Mouse (Mus musculus): ENCODE data around the gene Slc17a1. TPM values are rescaled to one million over a fixed set of nuclear protein-coding genes. Genes with fewer than 3 reads are reported as not detected.

Slc17a1 gene
- total RNA-seq (2014; rRNA removed) (0.15 TPM in 1 of 2 replicates, not detected in the other), polyA plus RNA-seq (2015; fragmentation: Nextera tagmentation; extraction: Ambion mirVana) (not detected in 2 replicates)

GRCm38 (mm10) chr13:23867405-23867804 lies at the start of gene Slc17a1:
Gene Slc17a1, plus strand, starts transcription at chr13:23867750.
- no peak for TF ChIP-seq CTCF (IDR thresholded peaks at IDR 0.05; ENCODE audit: low read depth)
- H3K27ac ChIP-seq (ENCODE audit: low read depth, low read length) = no peak within 1 kb of the TSS
- 76% methylated on average over 7 of the region's 7 CpGs for WGBS
- ATAC-seq (no peak), DNase-seq (no peak)
- H3K9ac ChIP-seq = no peak within 1 kb of the TSS
- H3K4me3 ChIP-seq (ENCODE audit: low read depth, low read length) = no peak within 1 kb of the TSS
- no peaks in the 10 kb centered on the region for H3K4me1 ChIP-seq (ENCODE audit: insufficient read depth)
- H3K4me2 ChIP-seq (ENCODE audit: low read depth) = no peak within 1 kb of the TSS
- no peaks in the 10 kb centered on the region for H3K27me3 ChIP-seq (ENCODE audit: insufficient read depth, low read length)
- H3K36me3 ChIP-seq (ENCODE audit: insufficient read depth) = no peaks in the 10 kb centered on the region
- no peaks in the 10 kb centered on the region for H3K9me3 ChIP-seq (ENCODE audit: low read length)

GRCm38 (mm10) chr13:23820179-23820940 lies 47.2 kb upstream of the Slc17a1 start:
- no peaks in the 10 kb centered on the region for H3K9me3 ChIP-seq (ENCODE audit: low read length)
- H3K27ac ChIP-seq (ENCODE audit: low read depth, low read length) = no peak overlapping the region
- H3K4me1 ChIP-seq (ENCODE audit: insufficient read depth) = no peaks in the 10 kb centered on the region
- no peak for TF ChIP-seq CTCF (IDR thresholded peaks at IDR 0.05; ENCODE audit: low read depth)
- no peak for ATAC-seq
- no peak overlapping the region for H3K4me3 ChIP-seq (ENCODE audit: low read depth, low read length)
- H3K9ac ChIP-seq = no peak overlapping the region
- no peak for DNase-seq
- WGBS = 70% methylated on average over 4 of the region's 4 CpGs
- H3K36me3 ChIP-seq (ENCODE audit: insufficient read depth) = no peaks in the 10 kb centered on the region
- H3K4me2 ChIP-seq (ENCODE audit: low read depth) = no peak overlapping the region
- H3K27me3 ChIP-seq (ENCODE audit: insufficient read depth, low read length) = no peaks in the 10 kb centered on the region

GRCm38 (mm10) chr13:23822213-23822612 lies 45.3 kb upstream of the Slc17a1 start:
- no peak overlapping the region for H3K27ac ChIP-seq (ENCODE audit: low read depth, low read length)
- no peaks in the 10 kb centered on the region for H3K4me1 ChIP-seq (ENCODE audit: insufficient read depth)
- H3K4me2 ChIP-seq (ENCODE audit: low read depth) = no peak overlapping the region
- H3K9ac ChIP-seq = no peak overlapping the region
- no peaks in the 10 kb centered on the region for H3K27me3 ChIP-seq (ENCODE audit: insufficient read depth, low read length)
- no peaks in the 10 kb centered on the region for H3K36me3 ChIP-seq (ENCODE audit: insufficient read depth)
- H3K9me3 ChIP-seq (ENCODE audit: low read length) = no peaks in the 10 kb centered on the region
- H3K4me3 ChIP-seq (ENCODE audit: low read depth, low read length) = no peak overlapping the region
- DNase-seq (no peak), ATAC-seq (no peak)
- TF ChIP-seq CTCF (IDR thresholded peaks at IDR 0.05; ENCODE audit: low read depth) = no peak
- 87% methylated on average over 3 of the region's 3 CpGs for WGBS

- no peak for ATAC-seq
- 72% methylated on average over 3 of the region's 3 CpGs for WGBS
- H3K27me3 ChIP-seq (ENCODE audit: insufficient read depth, low read length) = no peaks in the 10 kb centered on the region
Measured at GRCm38 (mm10) chr13:23826606-23827005, 40.9 kb upstream of the Slc17a1 start.

GRCm38 (mm10) chr13:23833053-23833452 lies 34.5 kb upstream of the Slc17a1 start:
- Histone ChIP-seq H3K4me2 (ENCODE audit: low read depth) (no peak overlapping the region), H3K4me1 (ENCODE audit: insufficient read depth) (no peaks in the 10 kb centered on the region), H3K27me3 (ENCODE audit: insufficient read depth, low read length) (no peaks in the 10 kb centered on the region), H3K4me3 (ENCODE audit: low read depth, low read length) (no peak overlapping the region), H3K27ac (ENCODE audit: low read depth, low read length) (no peak overlapping the region), H3K36me3 (ENCODE audit: insufficient read depth) (no peaks in the 10 kb centered on the region), H3K9me3 (ENCODE audit: low read length) (no peaks in the 10 kb centered on the region; the same call in 1 of the 2 replicates), H3K9ac (no peak overlapping the region)
- peak; percentile 67 for DNase-seq
- 11% methylated on average over 6 of the region's 6 CpGs for WGBS
- ATAC-seq = peak; percentile 56; the same call in 1 of the 2 replicates
- peak; percentile 75 for TF ChIP-seq CTCF (IDR thresholded peaks at IDR 0.05; ENCODE audit: low read depth)

More at GRCm38 (mm10) chr13:23826606-23827005, 40.9 kb upstream of the Slc17a1 start:
- Histone ChIP-seq H3K9ac (no peak overlapping the region), H3K4me2 (ENCODE audit: low read depth) (no peak overlapping the region), H3K27ac (ENCODE audit: low read depth, low read length) (no peak overlapping the region), H3K4me1 (ENCODE audit: insufficient read depth) (no peaks in the 10 kb centered on the region), H3K36me3 (ENCODE audit: insufficient read depth) (no peaks in the 10 kb centered on the region), H3K4me3 (ENCODE audit: low read depth, low read length) (no peak overlapping the region), H3K9me3 (ENCODE audit: low read length) (no peaks in the 10 kb centered on the region)
- no peak for TF ChIP-seq CTCF (IDR thresholded peaks at IDR 0.05; ENCODE audit: low read depth)
- DNase-seq = no peak

GRCm38 (mm10) chr13:23834836-23835235 lies 32.7 kb upstream of the Slc17a1 start:
- 89% methylated on average over 5 of the region's 5 CpGs for WGBS
- no peak for TF ChIP-seq CTCF (IDR thresholded peaks at IDR 0.05; ENCODE audit: low read depth)
- H3K27me3 ChIP-seq (ENCODE audit: insufficient read depth, low read length) = no peaks in the 10 kb centered on the region
- H3K9me3 ChIP-seq (ENCODE audit: low read length) = no peaks in the 10 kb centered on the region; the same call in 1 of the 2 replicates
- no peak overlapping the region for H3K9ac ChIP-seq
- no peak for DNase-seq
- no peaks in the 10 kb centered on the region for H3K36me3 ChIP-seq (ENCODE audit: insufficient read depth)
- ATAC-seq = no peak
- no peak overlapping the region for H3K27ac ChIP-seq (ENCODE audit: low read depth, low read length)
- no peaks in the 10 kb centered on the region for H3K4me1 ChIP-seq (ENCODE audit: insufficient read depth)
- H3K4me3 ChIP-seq (ENCODE audit: low read depth, low read length) = no peak overlapping the region
- no peak overlapping the region for H3K4me2 ChIP-seq (ENCODE audit: low read depth)

DNA sequence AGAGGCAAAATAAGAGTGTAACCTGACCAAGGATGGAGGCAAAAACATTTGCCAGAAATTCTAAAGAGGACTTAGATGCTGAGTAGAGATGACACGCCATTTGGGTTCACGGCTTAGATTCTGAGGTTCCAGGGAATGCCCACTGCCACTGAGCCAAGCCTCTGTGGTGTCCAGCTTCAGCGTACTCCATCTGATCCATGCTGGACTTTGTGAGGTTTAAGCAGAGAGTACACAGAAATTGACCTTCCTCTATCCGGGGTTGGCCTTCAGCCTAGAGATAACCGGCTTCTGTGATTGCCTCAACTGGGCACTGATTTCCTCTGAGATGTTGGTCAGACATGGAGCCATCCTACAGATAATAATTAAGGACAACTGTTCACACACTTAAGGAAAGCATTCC lies 30.9 kb upstream of the Slc17a1 start:
- H3K4me3 ChIP-seq (ENCODE audit: low read depth, low read length) = no peak overlapping the region
- no peaks in the 10 kb centered on the region; the same call in 1 of the 2 replicates for H3K9me3 ChIP-seq (ENCODE audit: low read length)
- 99% methylated on average over 5 of the region's 5 CpGs for WGBS
- ATAC-seq (no peak), DNase-seq (no peak)
- no peaks in the 10 kb centered on the region for H3K36me3 ChIP-seq (ENCODE audit: insufficient read depth)
- H3K4me2 ChIP-seq (ENCODE audit: low read depth) = no peak overlapping the region
- no peak overlapping the region for H3K9ac ChIP-seq
- TF ChIP-seq CTCF (IDR thresholded peaks at IDR 0.05; ENCODE audit: low read depth) = no peak
- no peak overlapping the region for H3K27ac ChIP-seq (ENCODE audit: low read depth, low read length)
- no peaks in the 10 kb centered on the region for H3K27me3 ChIP-seq (ENCODE audit: insufficient read depth, low read length)
- no peaks in the 10 kb centered on the region for H3K4me1 ChIP-seq (ENCODE audit: insufficient read depth)

All from forebrain, postnatal 0 days (tissue).